Mouse (Mus musculus) ES-E14 (cell line): ENCODE measurements around the gene Dpy19l3.

ENCODE experiments used
- HCFC1 ChIP-seq: IDR thresholded peaks from 2 replicates; pipeline ENCODE4 v1.6.1; 2012; ENCODE audit warnings: low read length, inconsistent platforms, borderline replicate concordance; ENCODE audit not compliant: insufficient read depth
- MAFK ChIP-seq: IDR thresholded peaks from 2 replicates; pipeline ENCODE4 v1.6.1; 2014; ENCODE audit warnings: mild to moderate bottlenecking, low read depth, low read length, inconsistent platforms; ENCODE audit not compliant: insufficient read depth
- ZNF384 ChIP-seq: IDR thresholded peaks from 2 replicates; pipeline ENCODE4 v1.6.1; 2012; ENCODE audit warnings: low read depth, low read length, inconsistent platforms

GRCm38 (mm10) chr7:35683409-35684122 is 70.7 kb downstream of the Dpy19l3 start:
- TF ChIP-seq ZNF384 (no peak), HCFC1 (no peak), MAFK (no peak)
